Mouse (Mus musculus) heart, adult 2 months (tissue): ENCODE data around the gene Mul1.

Experiments
- CTCF ChIP-seq: fragments of 200-600 bp; IDR thresholded peaks from 2 replicates; pipeline ENCODE4 v1.8.1; 2022; ENCODE audit warnings: antibody characterized with exemption, mild to moderate bottlenecking, moderate library complexity
- POLR2A ChIP-seq: fragments of 200-500 bp; IDR thresholded peaks from 2 replicates; pipeline ENCODE4 v1.6.1; 2011; ENCODE audit warnings: mild to moderate bottlenecking, low read depth, low read length, control low read depth; ENCODE audit not compliant: insufficient read depth

- TF ChIP-seq POLR2A: no peak
- no peak for TF ChIP-seq CTCF
Observed at GRCm38 (mm10) chr4:138467451-138467850, 33.0 kb downstream of the Mul1 start.
